Mouse (Mus musculus): ENCODE results near the gene Pmvk.

Pmvk gene

DNA sequence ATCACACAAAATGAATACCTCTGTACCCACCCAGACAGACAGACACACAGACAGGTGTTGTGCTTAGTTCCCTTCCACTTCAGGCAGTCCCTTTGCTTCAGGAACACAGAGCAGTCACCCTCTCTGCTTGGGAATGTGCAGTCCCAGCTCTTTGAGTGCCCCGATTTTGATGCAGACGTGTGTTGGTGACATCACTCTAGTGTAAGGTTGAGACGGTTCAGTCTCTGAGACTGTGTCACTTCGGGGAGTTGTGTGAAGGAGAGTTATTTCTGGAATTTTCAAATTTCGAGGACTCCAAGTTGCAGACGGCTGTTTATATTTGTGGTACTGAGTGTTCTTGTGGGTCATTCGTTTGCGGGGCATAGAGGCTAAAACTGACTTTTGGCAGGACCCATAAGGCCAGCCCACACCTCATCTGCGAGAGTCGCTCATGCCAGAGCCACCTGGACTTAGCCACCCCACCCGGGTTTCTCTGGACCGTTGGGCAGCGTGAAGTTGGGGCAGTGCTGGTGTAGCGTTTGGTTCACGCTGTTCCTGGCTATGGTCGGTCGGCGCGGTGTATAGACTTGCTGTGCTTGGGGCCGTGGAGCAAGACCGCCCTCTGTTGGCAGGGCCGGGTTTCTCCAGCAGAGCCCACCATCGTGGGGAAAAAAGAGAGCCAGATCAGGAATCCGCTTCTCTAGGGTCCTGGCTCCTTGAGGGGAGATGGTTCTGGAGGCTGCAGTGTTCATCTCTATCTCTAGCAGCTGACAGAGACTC is 30.6 kb downstream of the Pmvk start:
- peak; percentile 88 for DNase-seq

DNA sequence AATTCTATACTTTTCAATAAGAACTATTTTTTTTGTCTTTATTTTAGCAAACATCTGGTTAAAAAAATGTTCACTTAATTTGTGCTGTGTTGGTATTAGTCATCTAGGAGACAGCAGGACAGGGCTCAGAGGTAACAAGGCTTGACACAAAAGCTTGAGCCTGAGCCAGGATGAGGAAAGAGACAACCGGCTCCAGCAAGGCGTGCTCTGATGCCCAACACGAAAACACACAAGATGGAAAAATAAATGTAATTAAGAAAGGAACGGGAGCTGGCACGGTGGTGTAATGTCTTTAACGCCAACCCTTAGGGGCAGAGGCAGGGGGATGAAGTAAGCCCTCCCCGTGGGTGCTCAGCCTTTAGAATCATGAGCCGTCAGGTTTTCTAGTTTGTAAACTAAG is 31.8 kb downstream of the Pmvk start:
- DNase-seq, result no peak

- DNase-seq, result no peak
Measured at GRCm38 (mm10) chr3:89486916-89487702, 32.8 kb downstream of the Pmvk start.

- DNase-seq, result no peak
Measured at GRCm38 (mm10) chr3:89490790-89491189, 36.4 kb downstream of the Pmvk start.

- DNase-seq, result no peak
Measured at GRCm38 (mm10) chr3:89491559-89491958, 37.2 kb downstream of the Pmvk start.

GRCm38 (mm10) chr3:89492701-89493151 is 38.4 kb downstream of the Pmvk start:
- peak; percentile 31 for DNase-seq

GRCm38 (mm10) chr3:89494630-89495029 is 40.3 kb downstream of the Pmvk start:
- DNase-seq, result no peak

- no peak for DNase-seq
Measured at GRCm38 (mm10) chr3:89496366-89496765, 42.0 kb downstream of the Pmvk start.

GRCm38 (mm10) chr3:89499696-89500095 is 45.4 kb downstream of the Pmvk start:
- no peak for DNase-seq

GRCm38 (mm10) chr3:89501486-89501885 is 47.1 kb downstream of the Pmvk start:
- no peak for DNase-seq

GRCm38 (mm10) chr3:89502551-89502950 is 48.2 kb downstream of the Pmvk start:
- DNase-seq, result no peak

DNA sequence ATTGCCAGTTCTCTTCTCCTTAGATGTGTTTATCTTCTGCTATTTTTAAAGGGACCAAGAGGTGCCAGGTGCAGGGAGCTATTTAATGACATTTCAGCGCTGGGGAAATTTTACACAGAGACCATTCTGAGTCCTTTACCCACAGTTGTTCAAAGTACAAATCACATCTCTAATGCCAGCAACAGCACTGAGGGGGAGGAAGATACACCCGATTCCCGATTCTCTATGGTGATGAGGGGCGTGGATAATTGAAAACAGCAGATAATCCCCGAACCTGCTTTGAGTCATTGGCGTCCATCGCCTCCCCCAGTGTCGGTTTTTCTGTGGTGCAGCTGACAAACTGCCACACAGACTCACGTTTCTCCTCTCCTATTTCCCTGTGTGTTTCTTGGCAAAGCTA is 53.7 kb downstream of the Pmvk start:
- no peak for DNase-seq

DNA sequence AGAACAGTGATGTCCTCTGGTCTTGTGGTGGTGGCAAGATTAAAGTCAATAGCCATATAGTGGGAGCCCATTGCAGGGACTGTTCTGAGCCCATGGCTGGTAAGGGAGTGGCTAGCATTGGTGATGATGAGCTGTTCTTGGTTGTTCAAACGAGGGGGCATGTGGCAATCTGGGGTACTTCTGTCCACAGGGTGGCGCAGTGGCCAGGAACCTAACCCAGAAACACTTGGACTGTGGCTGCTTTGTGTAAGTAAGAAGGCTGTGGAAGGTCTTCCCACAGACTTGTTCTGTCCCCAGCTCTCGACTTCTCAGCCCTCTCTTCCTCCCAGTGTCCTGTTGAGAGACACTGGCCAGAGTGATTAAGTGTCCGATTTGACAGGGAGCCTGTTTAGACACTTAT is 56.6 kb downstream of the Pmvk start:
- DNase-seq, result peak; percentile 70

DNA sequence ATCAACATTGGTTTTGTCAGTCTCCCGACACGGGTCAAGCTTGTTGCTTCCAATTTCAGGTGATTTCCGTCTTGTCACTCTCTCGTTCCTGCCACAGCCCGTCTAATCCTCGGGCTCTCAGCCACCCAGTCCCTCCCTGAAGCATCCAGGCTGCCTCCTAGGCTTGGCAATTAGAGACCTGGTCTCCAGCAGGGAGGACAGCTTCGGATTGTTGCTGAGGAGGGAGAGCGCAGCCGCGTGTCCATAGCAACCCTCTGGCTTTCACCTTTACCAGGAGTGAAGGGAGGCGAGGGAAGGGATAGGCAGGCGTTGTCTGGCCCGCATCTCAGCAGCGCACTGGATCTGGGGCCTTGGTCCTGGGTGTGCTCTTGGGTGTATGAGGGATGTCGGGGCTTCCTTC is 57.1 kb downstream of the Pmvk start:
- no peak for DNase-seq

- no peak for DNase-seq
Measured at GRCm38 (mm10) chr3:89512225-89512624, 57.9 kb downstream of the Pmvk start.

GRCm38 (mm10) chr3:89515444-89515843 is 61.1 kb downstream of the Pmvk start:
- no peak for DNase-seq

- no peak for DNase-seq
Measured at GRCm38 (mm10) chr3:89516321-89516720, 62.0 kb downstream of the Pmvk start.

Data from lung, postnatal 10 days (tissue).